Mouse (Mus musculus) frontal cortex, postnatal 14 days (tissue): Measurements from ENCODE around the gene Afdn.

ENCODE experiments used
- DNase-seq, 2 experiments: peaks; one replicate each; pipeline ENCODE4 v3.0.0; 2022; ENCODE audit warnings: low spot score in 2 of 2

The Afdn gene

DNA sequence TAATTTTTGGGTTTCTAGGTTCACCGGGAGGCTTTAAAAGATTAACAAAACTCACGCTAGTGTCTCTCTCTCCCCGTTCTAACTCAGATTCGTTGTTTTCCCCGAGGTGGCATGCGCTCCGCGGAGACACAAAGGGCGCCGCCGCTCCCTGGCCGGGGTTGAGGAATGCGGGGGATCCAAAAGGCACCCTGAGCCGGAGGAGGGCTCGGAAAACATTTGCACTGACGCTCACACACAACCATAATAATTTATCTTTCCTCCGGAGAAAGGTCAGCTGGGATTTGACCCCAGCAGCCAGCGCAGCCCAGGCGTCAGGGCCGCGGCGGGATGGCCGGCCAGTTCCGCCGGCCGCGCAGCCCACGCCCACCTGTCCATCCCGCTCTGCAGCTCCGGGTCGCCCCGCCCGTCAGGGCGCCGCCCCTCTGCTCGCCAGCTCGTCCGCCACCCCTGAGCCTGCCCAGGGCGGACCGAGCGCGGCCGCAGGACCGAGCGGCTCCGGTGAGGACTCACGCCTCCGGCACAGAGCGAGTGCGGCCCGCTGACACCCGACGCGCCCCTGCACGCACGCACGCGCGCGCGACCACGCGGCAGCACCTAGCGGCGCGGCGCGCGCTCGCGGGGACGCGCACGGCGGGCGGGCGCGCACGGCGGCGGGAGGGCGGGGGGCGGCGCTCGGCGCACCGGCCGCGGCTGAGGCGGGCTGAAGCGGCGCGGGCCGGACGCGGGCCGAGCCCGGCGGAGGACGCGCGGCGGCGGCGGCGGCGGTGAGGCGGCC, at the start of gene Afdn:
Gene Afdn (plus strand): TSS at position 687 of the 775 bp plus-strand sequence.
- DNase-seq: peak in 1 of 2 experiments; percentile 60

DNA sequence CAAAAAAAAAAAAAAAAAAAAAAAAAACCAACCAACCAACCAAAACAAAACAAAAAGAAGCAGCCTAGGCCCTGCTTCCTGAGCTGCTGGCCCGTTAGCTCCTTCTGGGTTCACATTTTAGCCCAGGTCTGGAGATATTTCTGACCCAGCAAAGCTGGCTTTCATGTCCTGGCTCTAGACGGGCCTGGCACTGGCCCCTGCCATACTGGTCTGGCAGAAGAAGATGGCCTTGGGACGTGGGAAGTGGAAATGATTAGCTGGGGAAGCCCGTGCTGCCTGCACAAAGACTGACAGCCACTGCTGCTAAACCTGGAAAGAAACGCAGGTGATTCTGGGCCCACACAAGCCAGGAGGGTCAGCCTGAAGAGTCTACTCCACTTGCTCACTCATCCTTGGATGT, 49.2 kb upstream of the Afdn start:
- DNase-seq: no peak

- DNase-seq: no peak
These were observed 48.2 kb upstream of the Afdn start for GRCm38 (mm10) chr17:13712116-13712515.

GRCm38 (mm10) chr17:13712518-13712917, 47.8 kb upstream of the Afdn start:
- no peak for DNase-seq

GRCm38 (mm10) chr17:13714128-13714527, 46.2 kb upstream of the Afdn start:
- DNase-seq: no peak

DNA sequence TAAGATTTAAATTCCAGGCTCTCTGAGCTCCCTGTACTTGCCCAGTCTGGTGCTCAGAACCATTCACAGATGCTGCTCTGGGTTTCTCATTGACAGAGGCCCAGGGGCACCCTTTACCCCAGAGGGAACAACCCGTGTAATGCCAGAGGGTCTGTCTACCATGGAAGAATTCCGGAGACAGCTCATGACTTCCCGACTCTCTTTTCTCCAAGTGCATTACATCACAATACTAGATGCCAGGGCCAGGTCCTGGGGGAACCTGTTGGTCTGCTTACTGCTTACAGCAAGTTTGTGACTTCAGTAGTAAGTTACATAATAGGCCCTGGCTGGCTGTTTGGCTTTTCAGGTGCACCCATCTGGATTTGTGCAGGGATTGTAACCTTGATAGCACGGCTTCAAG, 45.7 kb upstream of the Afdn start:
- DNase-seq: no peak

GRCm38 (mm10) chr17:13715511-13715910, 44.8 kb upstream of the Afdn start:
- no peak for DNase-seq

DNA sequence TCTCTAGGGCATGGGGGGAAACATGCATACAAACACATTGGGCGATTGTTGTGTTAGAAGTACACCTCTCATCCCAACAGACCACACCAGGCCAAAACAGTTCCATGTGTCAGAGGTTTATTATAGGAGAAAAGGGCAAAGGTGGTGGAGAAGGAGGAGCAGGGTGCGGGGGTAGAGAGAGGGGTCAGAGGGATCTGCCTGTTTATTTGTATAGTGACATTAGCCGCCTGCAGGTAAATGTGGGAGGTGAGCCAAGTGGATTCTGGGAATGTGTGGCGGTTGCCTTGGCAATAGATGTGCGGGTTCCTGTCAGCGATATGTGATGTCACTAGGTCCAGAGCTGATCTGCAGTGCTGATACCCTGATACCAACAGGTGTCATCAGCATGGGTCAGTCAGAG, 44.0 kb upstream of the Afdn start:
- no peak for DNase-seq

DNA sequence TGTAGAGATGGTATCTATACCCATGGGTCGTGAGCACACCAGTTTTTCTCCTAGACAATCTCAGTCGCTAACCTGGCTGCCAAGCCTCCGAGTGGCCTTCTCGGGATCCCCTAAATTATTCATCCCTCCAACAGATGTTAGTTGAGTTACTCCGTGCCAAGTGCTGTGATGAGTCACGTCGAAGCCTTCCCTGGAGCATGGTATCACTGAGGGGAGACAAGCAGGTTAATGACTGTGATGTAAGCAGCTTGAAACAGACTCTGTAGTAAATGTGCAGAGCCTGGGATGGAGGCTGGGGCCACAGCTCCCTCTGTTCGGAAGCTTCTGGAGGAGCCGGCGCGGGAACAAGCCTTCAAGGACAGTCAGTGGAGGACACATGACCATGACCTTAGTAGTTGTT, 42.9 kb upstream of the Afdn start:
- DNase-seq: no peak

- no peak for DNase-seq
These were observed 40.2 kb upstream of the Afdn start for GRCm38 (mm10) chr17:13720187-13720586.

- DNase-seq: no peak
These were observed 39.0 kb upstream of the Afdn start for GRCm38 (mm10) chr17:13721372-13721771.

- no peak for DNase-seq
These were observed 37.9 kb upstream of the Afdn start for GRCm38 (mm10) chr17:13722434-13722833.

DNA sequence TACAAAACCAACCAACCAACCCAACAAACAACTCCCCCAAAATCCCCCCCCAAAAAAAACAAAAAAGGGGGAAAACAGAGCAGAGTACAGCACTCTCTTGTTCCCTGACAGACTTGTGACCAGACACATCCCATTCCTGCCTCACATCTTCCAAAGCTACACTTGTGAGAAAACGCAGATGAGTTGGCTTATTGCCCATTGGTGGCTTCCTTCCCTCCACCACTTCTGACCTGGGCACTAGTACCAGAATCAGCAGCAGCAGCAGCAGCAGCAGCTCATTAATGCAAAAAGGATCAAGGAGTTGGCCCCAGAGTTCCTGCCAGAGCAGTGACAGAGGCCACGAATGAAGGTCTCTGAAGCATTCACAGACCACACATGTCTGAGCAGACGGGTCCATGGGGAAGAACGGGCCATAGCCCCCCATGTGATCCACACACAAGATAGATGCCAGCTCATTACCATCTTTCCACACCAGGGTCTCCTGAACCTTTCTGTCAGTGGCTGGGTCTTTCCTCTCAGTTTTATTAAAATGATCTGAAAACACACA, 35.3 kb upstream of the Afdn start:
- no peak for DNase-seq

GRCm38 (mm10) chr17:13726832-13727355, 33.4 kb upstream of the Afdn start:
- no peak for DNase-seq

- no peak for DNase-seq
These were observed 29.2 kb upstream of the Afdn start for GRCm38 (mm10) chr17:13730980-13731726.

DNA sequence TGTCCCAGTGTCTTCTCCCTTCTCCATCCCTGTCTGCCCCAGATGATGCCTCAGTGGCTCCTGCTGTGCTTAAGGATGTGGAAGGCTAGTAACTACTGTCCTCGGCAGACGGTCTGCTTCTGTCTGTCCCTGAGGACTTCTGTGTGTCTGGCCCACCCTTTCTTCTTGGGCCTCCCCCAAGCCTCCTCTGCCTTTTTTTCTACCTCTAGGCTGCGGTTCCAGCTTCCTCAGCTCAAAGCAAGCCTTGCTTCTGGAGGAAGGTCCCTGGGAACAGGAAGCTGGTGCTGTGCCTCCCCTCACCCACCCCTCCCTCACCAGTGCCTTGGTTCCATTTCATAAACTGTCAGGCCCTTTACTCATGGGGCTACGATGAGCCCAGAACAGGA, 28.6 kb upstream of the Afdn start:
- DNase-seq: no peak

GRCm38 (mm10) chr17:13732685-13733084, 27.7 kb upstream of the Afdn start:
- DNase-seq: no peak

GRCm38 (mm10) chr17:13733971-13734370, 26.4 kb upstream of the Afdn start:
- no peak for DNase-seq

- no peak for DNase-seq
These were observed 25.3 kb upstream of the Afdn start for GRCm38 (mm10) chr17:13735057-13735456.

DNA sequence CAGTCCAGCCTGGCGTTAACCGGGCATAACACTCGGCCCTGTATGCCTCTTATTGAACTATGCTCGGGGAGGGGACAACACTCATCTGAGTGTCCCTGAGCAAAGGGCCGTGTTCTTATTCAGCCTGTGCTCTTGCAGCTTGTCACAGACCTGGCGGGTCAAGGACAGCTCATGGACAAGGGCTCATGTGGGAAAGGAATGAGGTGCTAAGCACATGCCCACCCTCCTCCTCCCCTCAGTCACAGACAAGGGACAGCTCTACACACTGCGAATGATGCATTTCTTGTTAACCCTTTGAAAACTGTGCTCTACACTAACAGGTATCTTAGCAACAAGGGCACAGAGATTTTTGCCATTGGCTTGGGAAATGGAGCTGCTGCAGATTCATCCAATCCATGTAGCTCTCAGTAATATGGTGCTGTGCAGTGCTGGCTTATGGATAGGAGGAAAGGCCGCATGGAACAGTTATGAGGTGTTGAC, 24.5 kb upstream of the Afdn start:
- no peak for DNase-seq

DNA sequence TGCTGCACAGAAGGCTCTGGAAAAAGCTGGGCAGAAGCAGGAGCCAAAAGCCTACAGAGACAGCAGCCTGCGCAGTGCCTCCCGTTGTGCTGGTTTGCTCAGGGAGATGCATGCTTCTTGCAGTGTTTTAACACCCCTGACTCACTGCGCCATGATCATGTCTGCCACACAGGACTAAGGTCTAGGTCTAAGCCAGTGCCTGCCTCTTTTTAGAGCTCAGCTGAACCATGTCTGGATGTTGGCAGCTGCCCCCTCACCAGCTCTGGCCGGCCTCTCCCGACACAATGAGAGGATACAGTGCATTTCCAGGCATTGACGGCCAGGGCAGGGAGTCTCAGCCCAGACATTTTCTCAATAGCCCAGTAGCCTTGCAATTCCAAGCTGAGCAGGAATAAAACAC, 23.0 kb upstream of the Afdn start:
- no peak for DNase-seq

GRCm38 (mm10) chr17:13738121-13738776, 22.1 kb upstream of the Afdn start:
- DNase-seq: no peak
